Mouse (Mus musculus) neural tube, embryonic 11.5 days (tissue): ENCODE data around the gene Def6. TPM values are rescaled to one million over a fixed set of nuclear protein-coding genes. Genes with fewer than 3 reads are reported as not detected.
"Not testable (repeated sequence)": the region's sequence is repeated elsewhere in the genome, so short reads cannot be mapped to it uniquely, and the experiment has no call there.

Source experiments
- ATAC-seq: fragments of 200-750 bp; cut with Nextera tagmentation; 2 replicates; pipeline ENCODE4 v1.8.0; 2017; ENCODE audit warnings: moderate number of reproducible peaks, mild to moderate bottlenecking, moderate TSS enrichment, moderate library complexity; ENCODE audit not compliant: insufficient read depth, low FRiP score, low TSS enrichment
- DNase-seq: peaks from one replicate; pipeline ENCODE4 v3.0.0-alpha.2; 2015; ENCODE audit warnings: low spot score
- H3K27ac ChIP-seq: fragments of 300-500 bp; sonication (generic); 2 replicates; pipeline ENCODE4 v1.5.1; 2014; ENCODE audit warnings: low read depth, mild to moderate bottlenecking, low read length
- H3K27me3 ChIP-seq: fragments of 300-500 bp; sonication (generic); 2 replicates; pipeline ENCODE4 v1.6.1; 2014; ENCODE audit warnings: mild to moderate bottlenecking, low read length, mixed read lengths; ENCODE audit not compliant: control insufficient read depth, insufficient read depth
- H3K36me3 ChIP-seq: fragments of 300-500 bp; sonication (generic); 2 replicates; pipeline ENCODE4 v1.6.1; 2014; ENCODE audit warnings: mild to moderate bottlenecking, low read length, moderate library complexity, mixed read lengths; ENCODE audit not compliant: control insufficient read depth, insufficient read depth
- H3K4me1 ChIP-seq: fragments of 300-500 bp; sonication (generic); 2 replicates; pipeline ENCODE4 v1.6.1; 2014; ENCODE audit warnings: low read length, mixed read lengths; ENCODE audit not compliant: control insufficient read depth, insufficient read depth
- H3K4me2 ChIP-seq: fragments of 300-500 bp; sonication (generic); 2 replicates; pipeline ENCODE4 v1.6.1; 2014; ENCODE audit warnings: low read depth, mild to moderate bottlenecking, moderate library complexity
- H3K4me3 ChIP-seq: fragments of 300-500 bp; sonication (generic); 2 replicates; pipeline ENCODE4 v1.5.1; 2014; ENCODE audit warnings: low read depth, low read length
- H3K9ac ChIP-seq: fragments of 300-500 bp; sonication (generic); 2 replicates; pipeline ENCODE4 v1.6.1; 2014; ENCODE audit warnings: mild to moderate bottlenecking, low read length
- H3K9me3 ChIP-seq: fragments of 300-500 bp; sonication (generic); 2 replicates; pipeline ENCODE4 v1.6.1; 2016; ENCODE audit warnings: low read length; ENCODE audit not compliant: control insufficient read depth
- WGBS: fragments of 180-500 bp; shearing (Covaris S2); extraction: QIAGEN DNeasy Blood & Tissue Kit; methylation state at CpG from one replicate; pipeline ENCODE4 v1.1.7; 2014; 5-methylcytosine and 5-hydroxymethylcytosine counted together
- polyA plus RNA-seq: library from polyadenylated mRNA; unstranded; fragments of >200 nt; fragmentation: Nextera tagmentation; extraction: Ambion mirVana; gene quantifications from 2 replicates; pipeline ENCODE4 v1.2.1, GENCODE M21; 2014

The Def6 gene
- polyA plus RNA-seq, 1 experiment from 2014 or later: 2.7 TPM

- no peak for ATAC-seq
- Histone ChIP-seq H3K9ac (no peak overlapping the region), H3K27ac (no peak overlapping the region), H3K36me3 (no peaks in the 10 kb centered on the region), H3K4me3 (no peak overlapping the region), H3K27me3 (no peaks in the 10 kb centered on the region), H3K4me1 (peaks cover 2% of the 10 kb centered on the region; the same call in 1 of the 2 replicates), H3K9me3 (no peaks in the 10 kb centered on the region), H3K4me2 (no peak overlapping the region)
- peak; percentile 27 for DNase-seq
- 25% methylated on average over 23 of the region's 23 CpGs for WGBS
Measured at GRCm38 (mm10) chr17:28217721-28218649, 10.4 kb downstream of the Def6 start.

GRCm38 (mm10) chr17:28222463-28222862 lies 14.9 kb downstream of the Def6 start:
- not testable (repeated sequence) for H3K4me3 ChIP-seq, ATAC-seq, H3K27ac ChIP-seq, DNase-seq, H3K9me3 ChIP-seq, H3K4me1 ChIP-seq, H3K9ac ChIP-seq, H3K27me3 ChIP-seq, H3K4me2 ChIP-seq, H3K36me3 ChIP-seq
- WGBS: 93% methylated on average over 10 of the region's 10 CpGs

DNA sequence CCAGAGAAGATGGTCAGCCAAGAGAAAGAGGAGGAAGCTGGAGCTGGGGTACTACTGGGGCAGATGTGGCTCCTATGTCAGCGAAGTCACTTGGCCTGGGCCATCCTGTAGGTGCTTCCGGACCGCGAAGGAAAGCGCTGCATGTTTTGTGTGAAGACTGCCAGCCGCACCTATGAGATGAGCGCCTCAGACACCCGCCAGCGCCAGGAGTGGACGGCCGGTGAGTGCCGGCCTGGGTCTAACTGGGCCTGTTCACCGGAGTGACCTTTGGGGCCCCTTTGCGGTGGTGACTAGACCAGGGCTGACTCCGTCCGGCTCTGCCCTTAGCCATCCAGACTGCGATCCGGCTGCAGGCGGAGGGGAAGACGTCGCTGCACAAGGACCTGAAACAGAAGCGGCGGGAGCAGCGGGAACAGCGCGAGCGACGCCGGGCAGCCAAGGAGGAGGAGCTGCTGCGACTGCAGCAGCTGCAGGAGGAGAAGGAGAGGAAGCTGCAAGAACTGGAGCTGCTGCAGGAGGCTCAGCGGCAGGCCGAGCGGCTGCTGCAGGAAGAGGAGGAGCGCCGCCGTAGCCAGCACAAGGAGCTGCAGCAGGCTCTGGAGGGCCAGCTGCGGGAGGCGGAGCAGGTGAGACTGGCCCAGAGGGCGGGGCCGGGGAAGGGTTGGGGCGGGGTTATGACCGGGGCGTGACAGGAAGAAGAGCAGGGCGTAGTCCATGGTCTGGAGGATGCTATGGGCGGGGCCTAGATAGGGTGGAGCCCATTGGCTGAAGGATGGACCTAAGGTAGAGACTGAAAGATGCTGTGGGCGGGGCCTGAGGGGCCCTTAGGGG lies 16.2 kb downstream of the Def6 start:
- peak overlapping the region; percentile 96 for H3K4me2 ChIP-seq
- DNase-seq (peak; percentile 90), ATAC-seq (peak; percentile 93)
- peak overlapping the region; percentile 76 for H3K27ac ChIP-seq
- H3K9ac ChIP-seq: peak overlapping the region; percentile 79
- H3K4me1 ChIP-seq: peaks cover 10% of the 10 kb centered on the region; the same call in 1 of the 2 replicates
- H3K9me3 ChIP-seq: no peaks in the 10 kb centered on the region
- H3K4me3 ChIP-seq: peak overlapping the region; percentile 45
- WGBS: 1% methylated on average over 45 of the region's 46 CpGs
- H3K36me3 ChIP-seq: no peaks in the 10 kb centered on the region
- no peaks in the 10 kb centered on the region for H3K27me3 ChIP-seq

GRCm38 (mm10) chr17:28224615-28225014 lies 17.0 kb downstream of the Def6 start:
- WGBS: 87% methylated on average over 10 of the region's 10 CpGs
- H3K4me3 ChIP-seq: no peak overlapping the region
- H3K27ac ChIP-seq: no peak overlapping the region
- no peak overlapping the region for H3K9ac ChIP-seq
- H3K27me3 ChIP-seq: no peaks in the 10 kb centered on the region
- no peaks in the 10 kb centered on the region for H3K9me3 ChIP-seq
- H3K4me1 ChIP-seq: peaks cover 10% of the 10 kb centered on the region; the same call in 1 of the 2 replicates
- no peaks in the 10 kb centered on the region for H3K36me3 ChIP-seq
- ATAC-seq (no peak), DNase-seq (no peak)
- H3K4me2 ChIP-seq: no peak overlapping the region

GRCm38 (mm10) chr17:28226014-28226413 lies 18.4 kb downstream of the Def6 start:
- Histone ChIP-seq H3K4me1 (peaks cover 10% of the 10 kb centered on the region; the same call in 1 of the 2 replicates), H3K27me3 (no peaks in the 10 kb centered on the region), H3K9me3 (no peaks in the 10 kb centered on the region), H3K27ac (no peak overlapping the region; the same call in 1 of the 2 replicates), H3K4me3 (peak overlapping the region; percentile 29), H3K36me3 (no peaks in the 10 kb centered on the region), H3K4me2 (peak overlapping the region; percentile 62), H3K9ac (peak overlapping the region; percentile 43)
- ATAC-seq (peak; percentile 61), DNase-seq (peak; percentile 91)
- WGBS: under 1% methylated on average over 21 of the region's 21 CpGs

GRCm38 (mm10) chr17:28230486-28230885 lies 22.9 kb downstream of the Def6 start:
- no peak overlapping the region for H3K9ac ChIP-seq
- no peaks in the 10 kb centered on the region for H3K27me3 ChIP-seq
- ATAC-seq (no peak), DNase-seq (no peak)
- WGBS: 89% methylated on average over 6 of the region's 6 CpGs
- H3K36me3 ChIP-seq: no peaks in the 10 kb centered on the region
- H3K9me3 ChIP-seq: no peaks in the 10 kb centered on the region
- H3K27ac ChIP-seq: no peak overlapping the region
- no peak overlapping the region for H3K4me2 ChIP-seq
- H3K4me3 ChIP-seq: no peak overlapping the region
- 0 out of 2 replicates have a peak, but pooled peaks cover 4% of the 10 kb centered on the region for H3K4me1 ChIP-seq

GRCm38 (mm10) chr17:28231026-28231736 lies 23.6 kb downstream of the Def6 start:
- ATAC-seq: no peak
- WGBS: 86% methylated on average over 18 of the region's 18 CpGs
- Histone ChIP-seq H3K27me3 (no peaks in the 10 kb centered on the region), H3K9me3 (no peaks in the 10 kb centered on the region), H3K4me3 (no peak overlapping the region), H3K36me3 (no peaks in the 10 kb centered on the region), H3K9ac (no peak overlapping the region), H3K4me2 (no peak overlapping the region), H3K4me1 (no peaks in the 10 kb centered on the region), H3K27ac (no peak overlapping the region)
- DNase-seq: no peak

DNA sequence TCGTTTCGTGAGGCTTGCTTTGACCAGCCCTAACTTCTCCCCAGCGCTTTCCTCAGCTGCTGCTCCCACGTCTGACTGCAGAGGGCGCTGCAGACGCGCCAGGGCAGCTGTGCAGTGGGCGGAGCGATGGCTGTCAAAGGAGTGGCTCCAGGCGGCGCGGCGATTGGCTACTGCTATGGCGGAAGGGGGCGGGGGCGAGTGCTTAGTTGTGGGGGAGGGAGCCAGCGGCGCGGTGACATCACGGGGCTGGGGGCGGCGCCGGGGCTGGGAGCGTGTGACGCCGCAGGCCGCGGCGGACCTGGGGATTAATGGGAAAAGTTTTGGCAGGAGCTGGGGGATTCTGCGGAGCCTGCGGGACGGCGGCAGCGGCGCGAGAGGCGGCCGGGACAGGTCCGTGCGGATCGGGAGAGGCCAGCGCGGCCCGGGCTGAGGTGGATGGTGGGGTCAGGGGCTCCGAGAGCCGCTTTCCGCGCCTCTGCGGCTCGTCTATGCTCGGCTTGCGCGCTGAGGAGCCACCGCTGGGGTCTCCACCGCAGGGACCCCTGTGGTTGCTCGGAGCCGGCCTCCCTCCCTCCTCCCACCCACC lies 25.0 kb downstream of the Def6 start, which contains the start of gene Ppard:
Gene Ppard (plus strand): TSS at position 226 of the 586 bp plus-strand sequence.
- peak within 1 kb of the TSS; percentile 69 for H3K9ac ChIP-seq
- H3K27ac ChIP-seq: no peak within 1 kb of the TSS
- no peaks in the 10 kb centered on the region for H3K36me3 ChIP-seq
- H3K9me3 ChIP-seq: no peaks in the 10 kb centered on the region
- no peaks in the 10 kb centered on the region for H3K4me1 ChIP-seq
- peak within 1 kb of the TSS; percentile 82 for H3K4me3 ChIP-seq
- DNase-seq (peak; percentile 99), ATAC-seq (peak; percentile 91)
- peak within 1 kb of the TSS; percentile 90 for H3K4me2 ChIP-seq
- WGBS: 1% methylated on average over 28 of the region's 57 CpGs
- H3K27me3 ChIP-seq: no peaks in the 10 kb centered on the region
